Mouse (Mus musculus) stomach, embryonic 16.5 days (tissue): ENCODE measurements around the gene Gemin5. TPM values are rescaled to one million over a fixed set of nuclear protein-coding genes. Genes with fewer than 3 reads are reported as not detected.
"Not testable (repeated sequence)": the region's sequence is repeated elsewhere in the genome, so short reads cannot be mapped to it uniquely, and the experiment has no call there.

ENCODE experiments used
- ATAC-seq: fragments of 200-750 bp; cut with Nextera tagmentation; 2 replicates; pipeline ENCODE4 v1.8.0; 2017; ENCODE audit warnings: moderate number of reproducible peaks, moderate TSS enrichment; ENCODE audit not compliant: insufficient read depth, low FRiP score
- H3K27ac ChIP-seq: fragments of 300-500 bp; sonication (generic); 2 replicates; pipeline ENCODE4 v1.5.1; 2014; ENCODE audit warnings: low read length
- H3K27me3 ChIP-seq: fragments of 300-500 bp; sonication (generic); 2 replicates; pipeline ENCODE4 v1.6.1; 2014; ENCODE audit warnings: low read length, control low read depth, mixed read lengths; ENCODE audit not compliant: control insufficient read depth, insufficient read depth
- H3K36me3 ChIP-seq: fragments of 300-500 bp; sonication (generic); 2 replicates; pipeline ENCODE4 v1.6.1; 2014; ENCODE audit warnings: low read length; ENCODE audit not compliant: control insufficient read depth, insufficient read depth
- H3K4me1 ChIP-seq: fragments of 300-500 bp; sonication (generic); 2 replicates; pipeline ENCODE4 v1.6.1; 2014; ENCODE audit warnings: low read length, control low read depth, mixed read lengths; ENCODE audit not compliant: control insufficient read depth, insufficient read depth
- H3K4me2 ChIP-seq: fragments of 300-500 bp; sonication (generic); 2 replicates; pipeline ENCODE4 v1.6.1; 2014; ENCODE audit warnings: low read depth, low read length, mixed read lengths
- H3K4me3 ChIP-seq: fragments of 300-500 bp; sonication (generic); replicated peaks from 2 replicates; pipeline ENCODE4 v1.5.1; 2014; ENCODE audit warnings: mild to moderate bottlenecking, low read length
- H3K9ac ChIP-seq: fragments of 300-500 bp; sonication (generic); 2 replicates; pipeline ENCODE4 v1.6.1; 2014; ENCODE audit warnings: low read length
- H3K9me3 ChIP-seq: fragments of 300-500 bp; sonication (generic); replicated peaks from 2 replicates; pipeline ENCODE4 v1.6.1; 2016; ENCODE audit warnings: low read length, control low read depth; ENCODE audit not compliant: control insufficient read depth
- WGBS: fragments of 180-500 bp; shearing (Covaris S2); extraction: QIAGEN DNeasy Blood & Tissue Kit; methylation state at CpG from one replicate; pipeline ENCODE4 v1.1.7; 2014; 5-methylcytosine and 5-hydroxymethylcytosine counted together
- polyA plus RNA-seq: library from polyadenylated mRNA; unstranded; fragments of >200 nt; fragmentation: Nextera tagmentation; extraction: Ambion mirVana; gene quantifications from 2 replicates; pipeline ENCODE4 v1.2.1, GENCODE M21; 2015

Gemin5 gene
- polyA plus RNA-seq, 1 experiment from 2014 or later: 14.9 TPM

GRCm38 (mm10) chr11:58180756-58181155 is 12.4 kb upstream of the Gemin5 start:
- peaks cover 12% of the 10 kb centered on the region for H3K36me3 ChIP-seq
- H3K4me2 ChIP-seq: no peak overlapping the region
- no peak overlapping the region for H3K27ac ChIP-seq
- H3K9ac ChIP-seq: no peak overlapping the region
- no peaks in the 10 kb centered on the region for H3K27me3 ChIP-seq
- WGBS: 79% methylated on average over 7 of the region's 7 CpGs
- no peaks in the 10 kb centered on the region for H3K9me3 ChIP-seq
- no peak for ATAC-seq
- H3K4me1 ChIP-seq: no peaks in the 10 kb centered on the region
- H3K4me3 ChIP-seq: no peak overlapping the region

GRCm38 (mm10) chr11:58179986-58180385 is 11.6 kb upstream of the Gemin5 start:
- not testable (repeated sequence) for H3K27me3 ChIP-seq, ATAC-seq, H3K27ac ChIP-seq, H3K4me3 ChIP-seq, H3K9ac ChIP-seq, H3K4me1 ChIP-seq, H3K4me2 ChIP-seq, H3K9me3 ChIP-seq
- WGBS: 93% methylated on average over 6 of the region's 6 CpGs
- peaks cover 19% of the 10 kb centered on the region for H3K36me3 ChIP-seq

DNA sequence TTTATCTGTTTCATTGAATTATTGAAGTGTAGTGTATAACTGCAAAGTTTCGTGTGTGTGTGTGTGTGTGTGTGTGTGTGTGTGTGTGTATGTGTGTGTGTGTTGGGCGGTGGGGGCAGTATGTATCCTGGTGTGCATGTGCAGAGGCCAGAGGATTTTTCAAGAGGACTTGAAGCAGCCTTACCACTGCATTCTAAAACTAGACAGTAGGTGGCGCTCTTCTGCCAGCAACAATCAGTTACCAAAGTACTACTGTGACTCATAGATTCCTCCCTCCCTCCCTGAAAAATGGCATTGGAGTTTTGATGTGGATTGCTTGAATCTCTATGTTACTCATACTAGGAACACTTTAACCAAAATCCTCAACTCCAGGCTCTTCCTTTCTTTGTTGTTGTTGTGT is 11.2 kb upstream of the Gemin5 start:
- Histone ChIP-seq H3K4me2 (no peak overlapping the region), H3K27ac (no peak overlapping the region), H3K9me3 (no peaks in the 10 kb centered on the region), H3K4me3 (no peak overlapping the region), H3K27me3 (no peaks in the 10 kb centered on the region), H3K4me1 (no peaks in the 10 kb centered on the region), H3K9ac (no peak overlapping the region), H3K36me3 (peaks cover 19% of the 10 kb centered on the region)
- 31% methylated on average over 3 of the region's 3 CpGs for WGBS
- ATAC-seq: peak; percentile 47; the same call in 1 of the 2 replicates

DNA sequence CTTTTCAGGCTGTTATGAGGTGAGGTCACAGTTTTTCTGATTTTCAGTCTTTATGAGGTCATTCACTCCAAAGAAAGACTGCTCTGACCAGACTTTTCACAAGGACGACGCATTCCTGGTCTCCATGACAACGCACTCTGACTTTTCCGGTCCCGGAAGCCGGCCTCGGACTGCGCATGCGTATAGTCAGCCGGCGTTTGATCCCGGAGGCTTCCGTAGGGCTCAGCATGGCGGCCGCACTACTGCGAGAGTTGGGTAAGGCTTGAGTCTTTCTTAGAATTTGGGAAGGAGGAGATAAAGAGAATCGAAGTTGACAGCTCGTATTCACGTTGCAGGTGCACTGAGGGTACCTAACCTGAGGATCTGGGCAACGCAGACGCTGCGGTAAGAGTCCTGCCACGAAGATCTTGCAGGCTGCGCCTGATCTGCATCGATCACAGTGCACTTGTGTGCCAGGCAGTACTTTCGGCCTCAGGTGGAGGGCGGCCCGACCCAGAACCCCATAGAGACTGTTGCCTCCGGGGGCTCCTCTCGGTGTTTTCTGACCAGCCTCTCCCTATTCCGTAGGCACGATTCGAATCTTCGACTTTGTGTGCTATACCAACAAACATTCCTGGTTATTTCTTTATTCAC is 3.2 kb upstream of the Gemin5 start, which contains the start of gene Mrpl22:
Mrpl22 (plus strand) TSS at position 203 of the 633 bp plus-strand sequence.
- H3K4me3 ChIP-seq: peak within 1 kb of the TSS; percentile 79
- H3K9me3 ChIP-seq: no peaks in the 10 kb centered on the region
- under 1% methylated on average over 34 of the region's 34 CpGs for WGBS
- H3K36me3 ChIP-seq: peaks cover 22% of the 10 kb centered on the region
- peak within 1 kb of the TSS; percentile 90 for H3K4me2 ChIP-seq
- H3K27me3 ChIP-seq: no peaks in the 10 kb centered on the region
- ATAC-seq: peak; percentile 88
- H3K4me1 ChIP-seq: peaks cover 17% of the 10 kb centered on the region
- H3K27ac ChIP-seq: peak within 1 kb of the TSS; percentile 16; the same call in 1 of the 2 replicates
- peak within 1 kb of the TSS; percentile 85 for H3K9ac ChIP-seq

- Histone ChIP-seq H3K4me2 (no peak overlapping the region), H3K4me1 (peaks cover 17% of the 10 kb centered on the region), H3K9ac (no peak overlapping the region), H3K36me3 (peaks cover 24% of the 10 kb centered on the region), H3K27ac (no peak overlapping the region), H3K27me3 (no peaks in the 10 kb centered on the region), H3K4me3 (no peak overlapping the region), H3K9me3 (0 out of 2 replicates have a peak, but pooled peaks cover 5% of the 10 kb centered on the region)
- 57% methylated on average over 4 of the region's 4 CpGs for WGBS
- ATAC-seq: no peak
These were observed 1.3 kb upstream of the Gemin5 start for GRCm38 (mm10) chr11:58169666-58170065.

GRCm38 (mm10) chr11:58167822-58168166 is 545 bp downstream of the Gemin5 start:
- no peaks in the 10 kb centered on the region for H3K27me3 ChIP-seq
- H3K4me2 ChIP-seq: peak overlapping the region; percentile 79
- peaks cover 17% of the 10 kb centered on the region for H3K36me3 ChIP-seq
- H3K4me3 ChIP-seq: peak overlapping the region; percentile 78
- ATAC-seq: no peak; the same call in 1 of the 2 replicates
- WGBS: 0% methylated on average over 8 of the region's 8 CpGs
- H3K4me1 ChIP-seq: peaks cover 17% of the 10 kb centered on the region
- peak overlapping the region; percentile 93 for H3K9ac ChIP-seq
- H3K9me3 ChIP-seq: 0 out of 2 replicates have a peak, but pooled peaks cover 5% of the 10 kb centered on the region
- peak overlapping the region; percentile 28; the same call in 1 of the 2 replicates for H3K27ac ChIP-seq

DNA sequence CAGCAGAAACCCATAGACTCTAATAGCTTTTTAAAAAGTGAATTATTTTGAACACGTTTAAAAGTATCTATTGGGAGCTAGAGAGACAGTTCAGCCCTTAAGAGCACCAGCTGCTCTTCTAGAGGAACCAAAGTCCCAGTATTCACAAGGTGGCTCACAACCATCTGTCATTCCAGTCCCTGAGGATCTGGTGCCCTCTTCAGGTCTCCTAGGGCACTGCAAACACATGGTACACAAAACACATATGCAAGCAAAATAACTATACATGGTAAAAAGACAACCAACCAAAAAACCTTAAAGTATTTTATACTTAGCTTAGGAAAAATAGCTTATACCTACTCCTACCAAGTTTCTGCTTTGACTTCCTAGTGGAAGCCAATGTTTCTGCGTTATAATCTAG is 3.3 kb downstream of the Gemin5 start:
- no peak overlapping the region for H3K9ac ChIP-seq
- H3K27ac ChIP-seq: no peak overlapping the region
- H3K4me2 ChIP-seq: no peak overlapping the region
- H3K36me3 ChIP-seq: peaks cover 21% of the 10 kb centered on the region
- no peak overlapping the region for H3K4me3 ChIP-seq
- no peak for ATAC-seq
- WGBS: 93% methylated on average over 2 of the region's 2 CpGs
- peaks cover 7% of the 10 kb centered on the region for H3K4me1 ChIP-seq
- no peaks in the 10 kb centered on the region for H3K27me3 ChIP-seq
- 0 out of 2 replicates have a peak, but pooled peaks cover 5% of the 10 kb centered on the region for H3K9me3 ChIP-seq

DNA sequence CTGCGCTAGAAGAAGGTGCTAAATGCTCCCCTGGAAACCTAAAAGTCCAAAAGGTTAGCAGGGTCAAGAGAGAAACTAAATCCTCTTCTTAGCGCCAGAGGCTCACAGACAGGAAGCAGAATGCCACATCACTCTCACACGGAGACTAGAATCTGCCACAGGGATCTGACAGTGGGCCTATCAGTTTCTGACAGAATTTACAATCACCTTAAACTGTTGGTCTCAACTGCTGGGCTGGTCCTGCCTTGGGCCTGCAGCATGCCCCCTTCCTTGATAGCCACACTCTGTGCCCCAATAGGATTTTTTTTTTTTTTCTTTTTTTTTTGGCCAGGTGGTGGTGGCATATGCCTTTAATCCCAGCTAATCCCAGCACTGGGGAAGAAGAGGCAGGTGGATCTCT is 11.5 kb downstream of the Gemin5 start:
- no peak overlapping the region for H3K27ac ChIP-seq
- 75% methylated on average over 3 of the region's 3 CpGs for WGBS
- no peak for ATAC-seq
- H3K36me3 ChIP-seq: peaks cover 30% of the 10 kb centered on the region
- H3K9me3 ChIP-seq: no peaks in the 10 kb centered on the region
- H3K9ac ChIP-seq: no peak overlapping the region
- no peaks in the 10 kb centered on the region for H3K4me1 ChIP-seq
- no peaks in the 10 kb centered on the region for H3K27me3 ChIP-seq
- H3K4me2 ChIP-seq: no peak overlapping the region
- no peak overlapping the region for H3K4me3 ChIP-seq

GRCm38 (mm10) chr11:58155458-58155857 is 12.9 kb downstream of the Gemin5 start:
- Histone ChIP-seq H3K4me2 (no peak overlapping the region), H3K9me3 (no peaks in the 10 kb centered on the region), H3K27me3 (no peaks in the 10 kb centered on the region), H3K4me1 (no peaks in the 10 kb centered on the region), H3K4me3 (no peak overlapping the region), H3K27ac (no peak overlapping the region), H3K36me3 (peaks cover 26% of the 10 kb centered on the region), H3K9ac (no peak overlapping the region)
- ATAC-seq: no peak
- WGBS: 91% methylated on average over 9 of the region's 9 CpGs
